Mouse (Mus musculus) thymus, adult 2 months (tissue): ENCODE measurements around the gene Mtrex.

ENCODE experiments used
- CTCF ChIP-seq: fragments of 200-500 bp; IDR thresholded peaks from 2 replicates; pipeline ENCODE4 v1.5.1; 2012; ENCODE audit warnings: mild to moderate bottlenecking, control low read depth, low read length, moderate library complexity, borderline replicate concordance; ENCODE audit not compliant: control insufficient read depth, poor library complexity, insufficient read depth; ENCODE audit errors: extremely low read depth
- POLR2A ChIP-seq: fragments of 200-500 bp; IDR thresholded peaks from 2 replicates; pipeline ENCODE4 v1.6.1; 2012; ENCODE audit warnings: mild to moderate bottlenecking, low read length, control low read depth, moderate library complexity; ENCODE audit not compliant: control insufficient read depth, poor library complexity, insufficient read depth; ENCODE audit errors: extremely low read depth

- TF ChIP-seq CTCF, result no peak
- no peak for TF ChIP-seq POLR2A
Observed at GRCm38 (mm10) chr13:112838562-112839232, 88.5 kb downstream of the Mtrex start.
